Mouse (Mus musculus) myocyte (in vitro differentiated cells): ENCODE data around the gene Arhgap22.

ENCODE experiments used
- CEBPB ChIP-seq: IDR thresholded peaks from 2 replicates; pipeline ENCODE4 v1.6.1; 2011; ENCODE audit warnings: mild to moderate bottlenecking, moderate library complexity; ENCODE audit not compliant: poor library complexity, insufficient read depth, severe bottlenecking
- E2F4 ChIP-seq: IDR thresholded peaks from one replicate; pipeline ENCODE4 v1.6.1; 2011; ENCODE audit warnings: mild to moderate bottlenecking, control low read depth, moderate library complexity; ENCODE audit not compliant: insufficient read depth
- MAX ChIP-seq: IDR thresholded peaks from one replicate; pipeline ENCODE4 v1.6.1; 2011; ENCODE audit warnings: low read depth, mild to moderate bottlenecking, control low read depth
- MYOD1 ChIP-seq, 3 experiments: IDR thresholded peaks; one replicate each; pipeline ENCODE4 v1.6.1; 2011; ENCODE audit warnings: control low read depth in 2 of 3, low read depth in 2 of 3, mild to moderate bottlenecking in 2 of 3, moderate library complexity in 1 of 3; ENCODE audit not compliant: insufficient read length in 2 of 3, control insufficient read depth in 1 of 3
- POLR2A ChIP-seq: IDR thresholded peaks from one replicate; pipeline ENCODE4 v1.6.1; 2011; ENCODE audit warnings: low read depth, mild to moderate bottlenecking, control low read depth, moderate library complexity; ENCODE audit not compliant: insufficient read length
- POLR2AphosphoS2 ChIP-seq: IDR thresholded peaks from one replicate; pipeline ENCODE4 v1.6.1; 2011; ENCODE audit warnings: low read depth, control low read depth; ENCODE audit not compliant: insufficient read length
- REST ChIP-seq: IDR thresholded peaks from one replicate; pipeline ENCODE4 v1.6.1; 2011; ENCODE audit warnings: mild to moderate bottlenecking, control low read depth, moderate library complexity; ENCODE audit not compliant: insufficient read depth, insufficient read length
- TCF12 ChIP-seq: IDR thresholded peaks from one replicate; pipeline ENCODE4 v1.6.1; 2011; ENCODE audit warnings: mild to moderate bottlenecking, control low read depth; ENCODE audit not compliant: poor library complexity, insufficient read depth, severe bottlenecking
- USF1 ChIP-seq: IDR thresholded peaks from one replicate; pipeline ENCODE4 v1.6.1; 2011; ENCODE audit warnings: low read depth, mild to moderate bottlenecking, control low read depth, moderate library complexity

GRCm38 (mm10) chr14:33280921-33281320 lies 67.1 kb downstream of the Arhgap22 start:
- TF ChIP-seq USF1 (no peak), POLR2A (no peak), CEBPB (no peak), MYOD1 (IDR thresholded peaks at IDR 0.05; ENCODE audit: control insufficient read depth in 1 of 3, insufficient read length in 2 of 3, low read depth in 2 of 3) (no peak), MAX (no peak), E2F4 (no peak), REST (no peak), TCF12 (no peak), POLR2AphosphoS2 (no peak)
